Mouse (Mus musculus) liver, embryonic 12.5 days (tissue): ENCODE measurements around the gene Prr23a3. TPM values are rescaled to one million over a fixed set of nuclear protein-coding genes. Genes with fewer than 3 reads are reported as not detected.

ENCODE experiments used
- ATAC-seq: fragments of 200-750 bp; cut with Nextera tagmentation; 2 replicates; pipeline ENCODE4 v1.8.0; 2017; ENCODE audit warnings: moderate number of reproducible peaks, mild to moderate bottlenecking, moderate library complexity
- H3K27ac ChIP-seq: fragments of 300-500 bp; sonication (generic); 2 replicates; pipeline ENCODE4 v1.5.1; 2016; ENCODE audit warnings: mild to moderate bottlenecking
- H3K27me3 ChIP-seq: fragments of 300-500 bp; sonication (generic); replicated peaks from 2 replicates; pipeline ENCODE4 v1.6.1; 2016; ENCODE audit warnings: mild to moderate bottlenecking, moderate library complexity
- H3K36me3 ChIP-seq: fragments of 300-500 bp; sonication (generic); 2 replicates; pipeline ENCODE4 v1.6.1; 2016; ENCODE audit warnings: mild to moderate bottlenecking, moderate library complexity
- H3K4me1 ChIP-seq: fragments of 300-500 bp; sonication (generic); 2 replicates; pipeline ENCODE4 v1.6.1; 2016
- H3K4me2 ChIP-seq: fragments of 300-500 bp; sonication (generic); 2 replicates; pipeline ENCODE4 v1.6.1; 2016; ENCODE audit warnings: mild to moderate bottlenecking, moderate library complexity
- H3K4me3 ChIP-seq: fragments of 300-500 bp; sonication (generic); 2 replicates; pipeline ENCODE4 v1.5.1; 2016; ENCODE audit warnings: mild to moderate bottlenecking, moderate library complexity
- H3K9ac ChIP-seq: fragments of 300-500 bp; sonication (generic); 2 replicates; pipeline ENCODE4 v1.6.1; 2016; ENCODE audit warnings: mild to moderate bottlenecking, moderate library complexity
- H3K9me3 ChIP-seq: fragments of 300-500 bp; sonication (generic); replicated peaks from 2 replicates; pipeline ENCODE4 v1.6.1; 2016; ENCODE audit warnings: mild to moderate bottlenecking, moderate library complexity
- WGBS: fragments of 180-500 bp; shearing (Covaris S2); methylation state at CpG from one replicate; pipeline ENCODE4 v1.1.7; 2016; ENCODE audit not compliant: insufficient replicate concordance; 5-methylcytosine and 5-hydroxymethylcytosine counted together
- polyA plus RNA-seq: library from polyadenylated mRNA; unstranded; fragments of >200 nt; fragmentation: Nextera tagmentation; extraction: Ambion mirVana; gene quantifications from 2 replicates; pipeline ENCODE4 v1.2.1, GENCODE M21; 2016

Gene Prr23a3
- polyA plus RNA-seq, 1 experiment from 2014 or later: not detected

GRCm38 (mm10) chr9:98901486-98901885, 36.9 kb downstream of the Prr23a3 start:
- H3K27me3 ChIP-seq: no peaks in the 10 kb centered on the region
- ATAC-seq: no peak
- H3K4me2 ChIP-seq: no peak overlapping the region
- H3K36me3 ChIP-seq: no peaks in the 10 kb centered on the region
- peaks cover 19% of the 10 kb centered on the region for H3K9me3 ChIP-seq
- H3K4me3 ChIP-seq: no peak overlapping the region
- no peak overlapping the region for H3K27ac ChIP-seq
- no peak overlapping the region for H3K9ac ChIP-seq
- WGBS: 52% methylated on average over 1 of the region's 1 CpGs
- no peaks in the 10 kb centered on the region for H3K4me1 ChIP-seq

GRCm38 (mm10) chr9:98902819-98903218, 38.3 kb downstream of the Prr23a3 start, which contains the start of gene 7420426K07Rik:
Gene 7420426K07Rik (plus strand): TSS chr9:98903119.
- no peak for ATAC-seq
- no peaks in the 10 kb centered on the region for H3K27me3 ChIP-seq
- no peaks in the 10 kb centered on the region for H3K36me3 ChIP-seq
- H3K4me1 ChIP-seq: no peaks in the 10 kb centered on the region
- 77% methylated on average over 2 of the region's 2 CpGs for WGBS
- no peak within 1 kb of the TSS for H3K9ac ChIP-seq
- no peak within 1 kb of the TSS for H3K4me3 ChIP-seq
- H3K4me2 ChIP-seq: no peak within 1 kb of the TSS
- no peak within 1 kb of the TSS for H3K27ac ChIP-seq
- H3K9me3 ChIP-seq: peaks cover 6% of the 10 kb centered on the region; the same call in 1 of the 2 replicates

Other genes with a start within 250 kb of the Prr23a3 start
- not detected in 2 replicates for gene Prr23a1, start 22.3 kb upstream of the Prr23a3 start, polyA plus RNA-seq
- not detected in 2 replicates for gene Prr23a2, start 8.3 kb upstream of the Prr23a3 start, polyA plus RNA-seq
- gene 7420426K07Rik, start 38.4 kb downstream of the Prr23a3 start, polyA plus RNA-seq: not detected in 2 replicates
- not detected in 2 replicates for gene Foxl2, start 90.5 kb downstream of the Prr23a3 start, polyA plus RNA-seq
- 22.9 and 24.2 TPM in 2 replicates for gene Faim, start 121.6 kb downstream of the Prr23a3 start, polyA plus RNA-seq
- not detected in 2 replicates for gene Gm1123, start 170.9 kb downstream of the Prr23a3 start, polyA plus RNA-seq